Mouse (Mus musculus): Measurements from ENCODE around the gene Rbm8a. TPM values are rescaled to one million over a fixed set of nuclear protein-coding genes. Genes with fewer than 3 reads are reported as not detected.

Gene Rbm8a
- total and polyA plus RNA-seq, 2 experiments from 2014 or later, result 14.9 to 114 TPM

- Histone ChIP-seq H3K4me2 (ENCODE audit: low read depth, low read length) (no peak overlapping the region), H3K9me3 (ENCODE audit: low read length) (no peaks in the 10 kb centered on the region), H3K27me3 (ENCODE audit: insufficient read depth, low read length) (no peaks in the 10 kb centered on the region), H3K4me1 (ENCODE audit: insufficient read depth, low read length) (no peaks in the 10 kb centered on the region; the same call in 1 of the 2 replicates), H3K36me3 (ENCODE audit: insufficient read depth, low read length) (no peaks in the 10 kb centered on the region), H3K27ac (no peak overlapping the region), H3K4me3 (ENCODE audit: low read length) (no peak overlapping the region), H3K9ac (replicated peaks; ENCODE audit: low read length) (no peak overlapping the region)
- no peak for ATAC-seq
- TF ChIP-seq CTCF (IDR thresholded peaks at IDR 0.05; ENCODE audit: low read depth), result no peak
- DNase-seq (ENCODE audit: low spot score), result no peak
- 33% methylated on average over 3 of the region's 3 CpGs for WGBS
These were observed 46.0 kb downstream of the Rbm8a start for GRCm38 (mm10) chr3:96675690-96676089.

DNA sequence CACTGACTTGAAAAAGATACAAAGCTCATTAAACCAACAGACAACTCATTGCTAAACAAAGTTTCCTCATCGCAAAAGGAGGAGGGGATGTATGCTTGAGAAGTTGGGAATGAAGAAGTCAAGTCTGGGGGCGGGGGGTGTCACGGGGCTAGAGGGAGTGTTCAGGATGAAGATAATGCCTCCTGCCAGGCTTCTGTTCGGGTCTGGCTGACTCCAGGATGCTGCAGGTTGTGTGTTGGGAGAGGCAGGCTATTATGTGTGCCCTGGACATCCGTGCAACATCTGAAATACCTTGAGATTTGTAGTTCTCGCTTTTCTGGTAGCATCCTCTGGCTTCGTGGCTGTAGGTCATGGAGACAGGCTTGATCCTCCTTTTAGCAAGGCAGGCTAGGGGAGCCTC, 48.7 kb downstream of the Rbm8a start:
- TF ChIP-seq CTCF (IDR thresholded peaks at IDR 0.05; ENCODE audit: low read depth), result no peak
- Histone ChIP-seq H3K9me3 (ENCODE audit: low read length) (no peaks in the 10 kb centered on the region), H3K4me3 (ENCODE audit: low read length) (no peak overlapping the region), H3K9ac (replicated peaks; ENCODE audit: low read length) (no peak overlapping the region), H3K4me2 (ENCODE audit: low read depth, low read length) (no peak overlapping the region), H3K27ac (no peak overlapping the region), H3K27me3 (ENCODE audit: insufficient read depth, low read length) (no peaks in the 10 kb centered on the region), H3K36me3 (ENCODE audit: insufficient read depth, low read length) (no peaks in the 10 kb centered on the region), H3K4me1 (ENCODE audit: insufficient read depth, low read length) (no peaks in the 10 kb centered on the region; the same call in 1 of the 2 replicates)
- 65% methylated on average over 7 of the region's 7 CpGs for WGBS
- ATAC-seq (no peak), DNase-seq (ENCODE audit: low spot score) (no peak)

DNA sequence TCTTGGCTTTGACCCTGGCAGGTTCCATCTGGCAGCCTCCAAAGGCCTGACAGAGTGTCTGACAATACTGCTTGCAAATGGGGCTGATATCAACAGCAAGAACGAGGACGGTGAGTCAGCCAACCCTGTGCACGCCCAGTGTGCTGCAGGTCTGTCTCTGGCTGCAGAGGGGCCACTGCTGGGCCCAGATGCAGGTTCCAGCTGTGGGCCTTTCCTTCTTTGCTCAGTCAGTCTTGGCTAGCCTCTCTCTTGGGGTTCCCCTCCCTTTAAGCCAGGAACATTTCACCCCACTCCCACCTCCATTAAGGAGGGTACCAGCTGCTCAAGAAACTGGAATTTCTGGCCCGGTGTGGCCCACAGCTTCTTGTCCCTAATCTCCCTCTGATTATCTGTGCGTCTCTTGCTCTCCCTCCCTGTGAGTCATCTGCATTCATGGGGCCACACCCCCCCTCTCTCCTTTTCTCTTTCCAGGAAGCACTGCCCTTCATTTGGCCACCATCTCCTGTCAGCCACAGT, 49.5 kb downstream of the Rbm8a start:
- Histone ChIP-seq H3K36me3 (ENCODE audit: insufficient read depth, low read length) (no peaks in the 10 kb centered on the region), H3K4me3 (ENCODE audit: low read length) (no peak overlapping the region), H3K9ac (replicated peaks; ENCODE audit: low read length) (no peak overlapping the region), H3K27ac (no peak overlapping the region), H3K4me2 (ENCODE audit: low read depth, low read length) (no peak overlapping the region), H3K27me3 (ENCODE audit: insufficient read depth, low read length) (no peaks in the 10 kb centered on the region), H3K4me1 (ENCODE audit: insufficient read depth, low read length) (no peaks in the 10 kb centered on the region; the same call in 1 of the 2 replicates), H3K9me3 (ENCODE audit: low read length) (no peaks in the 10 kb centered on the region)
- no peak for TF ChIP-seq CTCF (IDR thresholded peaks at IDR 0.05; ENCODE audit: low read depth)
- ATAC-seq, result 0 out of 2 replicates have a peak, but pooled peaks have one; percentile 21
- WGBS, result 30% methylated on average over 5 of the region's 5 CpGs
- DNase-seq (ENCODE audit: low spot score), result no peak

GRCm38 (mm10) chr3:96680269-96680956, 50.7 kb downstream of the Rbm8a start:
- no peaks in the 10 kb centered on the region for H3K36me3 ChIP-seq (ENCODE audit: insufficient read depth, low read length)
- no peak for TF ChIP-seq CTCF (IDR thresholded peaks at IDR 0.05; ENCODE audit: low read depth)
- H3K9ac ChIP-seq (replicated peaks; ENCODE audit: low read length), result no peak overlapping the region
- no peaks in the 10 kb centered on the region for H3K27me3 ChIP-seq (ENCODE audit: insufficient read depth, low read length)
- H3K9me3 ChIP-seq (ENCODE audit: low read length), result no peaks in the 10 kb centered on the region
- WGBS, result 15% methylated on average over 12 of the region's 12 CpGs
- DNase-seq (ENCODE audit: low spot score), result peak; percentile 41
- H3K4me3 ChIP-seq (ENCODE audit: low read length), result no peak overlapping the region
- no peak overlapping the region for H3K4me2 ChIP-seq (ENCODE audit: low read depth, low read length)
- ATAC-seq, result peak; percentile 57; the same call in 1 of the 2 replicates
- H3K4me1 ChIP-seq (ENCODE audit: insufficient read depth, low read length), result no peaks in the 10 kb centered on the region; the same call in 1 of the 2 replicates
- no peak overlapping the region for H3K27ac ChIP-seq

Other genes with a start within 250 kb of the Rbm8a start
- not detected in 2 replicates for gene BC107364, start 177.6 kb upstream of the Rbm8a start, total RNA-seq (2014; rRNA removed)
- not detected in 2 replicates for gene BC107364, start 177.6 kb upstream of the Rbm8a start, polyA plus RNA-seq (2015; fragmentation: Nextera tagmentation; extraction: Ambion mirVana)
- 0.78 and 1.9 TPM in 2 replicates for gene Hfe2, start 104.8 kb upstream of the Rbm8a start, total RNA-seq (2014; rRNA removed)
- gene Hfe2, start 104.8 kb upstream of the Rbm8a start, polyA plus RNA-seq (2015; fragmentation: Nextera tagmentation; extraction: Ambion mirVana), result 2.1 and 2.5 TPM in 2 replicates
- gene Txnip, start 72.0 kb upstream of the Rbm8a start, total RNA-seq (2014; rRNA removed), result 192 and 222 TPM in 2 replicates
- gene Txnip, start 72.0 kb upstream of the Rbm8a start, polyA plus RNA-seq (2015; fragmentation: Nextera tagmentation; extraction: Ambion mirVana), result 133 and 148 TPM in 2 replicates
- gene Gm16253, start 52.9 kb upstream of the Rbm8a start, total RNA-seq (2014; rRNA removed), result not detected in 2 replicates
- gene Gm16253, start 52.9 kb upstream of the Rbm8a start, polyA plus RNA-seq (2015; fragmentation: Nextera tagmentation; extraction: Ambion mirVana), result 0.48 and 0.96 TPM in 2 replicates
- gene Polr3gl, start 35.8 kb upstream of the Rbm8a start, total RNA-seq (2014; rRNA removed), result 10.7 and 11.2 TPM in 2 replicates
- gene Polr3gl, start 35.8 kb upstream of the Rbm8a start, polyA plus RNA-seq (2015; fragmentation: Nextera tagmentation; extraction: Ambion mirVana), result 31.9 and 32.9 TPM in 2 replicates
- 26.4 and 29.6 TPM in 2 replicates for gene Ankrd34a, start 33.3 kb upstream of the Rbm8a start, total RNA-seq (2014; rRNA removed)
- gene Ankrd34a, start 33.3 kb upstream of the Rbm8a start, polyA plus RNA-seq (2015; fragmentation: Nextera tagmentation; extraction: Ambion mirVana), result 14.2 and 15.3 TPM in 2 replicates
- gene Lix1l, start 28.8 kb upstream of the Rbm8a start, total RNA-seq (2014; rRNA removed), result 45.0 and 48.4 TPM in 2 replicates
- 3.9 and 5.2 TPM in 2 replicates for gene Lix1l, start 28.8 kb upstream of the Rbm8a start, polyA plus RNA-seq (2015; fragmentation: Nextera tagmentation; extraction: Ambion mirVana)
- gene Pex11b, start 5.4 kb downstream of the Rbm8a start, total RNA-seq (2014; rRNA removed), result 47.1 and 63.9 TPM in 2 replicates
- gene Pex11b, start 5.4 kb downstream of the Rbm8a start, polyA plus RNA-seq (2015; fragmentation: Nextera tagmentation; extraction: Ambion mirVana), result 66.9 and 67.3 TPM in 2 replicates
- 0.32 TPM in 1 of 2 replicates, not detected in the other for gene Gm42957, start 5.5 kb downstream of the Rbm8a start, total RNA-seq (2014; rRNA removed)
- 0.15 TPM in 1 of 2 replicates, not detected in the other for gene Gm42957, start 5.5 kb downstream of the Rbm8a start, polyA plus RNA-seq (2015; fragmentation: Nextera tagmentation; extraction: Ambion mirVana)
- 2.3 and 2.6 TPM in 2 replicates for gene Itga10, start 15.7 kb downstream of the Rbm8a start, total RNA-seq (2014; rRNA removed)
- 0.79 and 1.4 TPM in 2 replicates for gene Itga10, start 15.7 kb downstream of the Rbm8a start, polyA plus RNA-seq (2015; fragmentation: Nextera tagmentation; extraction: Ambion mirVana)
- gene Ankrd35, start 40.2 kb downstream of the Rbm8a start, total RNA-seq (2014; rRNA removed), result 2.1 and 6.4 TPM in 2 replicates
- gene Ankrd35, start 40.2 kb downstream of the Rbm8a start, polyA plus RNA-seq (2015; fragmentation: Nextera tagmentation; extraction: Ambion mirVana), result 2.8 and 3.0 TPM in 2 replicates
- gene Pias3, start 66.5 kb downstream of the Rbm8a start, total RNA-seq (2014; rRNA removed), result 37.5 and 46.1 TPM in 2 replicates
- gene Pias3, start 66.5 kb downstream of the Rbm8a start, polyA plus RNA-seq (2015; fragmentation: Nextera tagmentation; extraction: Ambion mirVana), result 41.3 and 44.3 TPM in 2 replicates
- gene Nudt17, start 78.6 kb downstream of the Rbm8a start, total RNA-seq (2014; rRNA removed), result 13.0 and 13.4 TPM in 2 replicates
- 17.6 and 17.8 TPM in 2 replicates for gene Nudt17, start 78.6 kb downstream of the Rbm8a start, polyA plus RNA-seq (2015; fragmentation: Nextera tagmentation; extraction: Ambion mirVana)
- gene Polr3c, start 97.7 kb downstream of the Rbm8a start, total RNA-seq (2014; rRNA removed), result 10.9 and 11.7 TPM in 2 replicates
- gene Polr3c, start 97.7 kb downstream of the Rbm8a start, polyA plus RNA-seq (2015; fragmentation: Nextera tagmentation; extraction: Ambion mirVana), result 26.3 and 29.1 TPM in 2 replicates
- 47.9 and 53.8 TPM in 2 replicates for gene Rnf115, start 97.7 kb downstream of the Rbm8a start, total RNA-seq (2014; rRNA removed)
- gene Rnf115, start 97.7 kb downstream of the Rbm8a start, polyA plus RNA-seq (2015; fragmentation: Nextera tagmentation; extraction: Ambion mirVana), result 76.6 and 81.2 TPM in 2 replicates
- gene Pdzk1, start 199.4 kb downstream of the Rbm8a start, total RNA-seq (2014; rRNA removed), result 0.05 TPM in 1 of 2 replicates, not detected in the other
- gene Pdzk1, start 199.4 kb downstream of the Rbm8a start, polyA plus RNA-seq (2015; fragmentation: Nextera tagmentation; extraction: Ambion mirVana), result 0.24 TPM in 1 of 2 replicates, not detected in the other
- gene Cd160, start 199.4 kb downstream of the Rbm8a start, total RNA-seq (2014; rRNA removed), result not detected in 2 replicates
- gene Cd160, start 199.4 kb downstream of the Rbm8a start, polyA plus RNA-seq (2015; fragmentation: Nextera tagmentation; extraction: Ambion mirVana), result 0.06 and 0.13 TPM in 2 replicates